Mouse (Mus musculus): ENCODE measurements around the gene Astl. TPM values are rescaled to one million over a fixed set of nuclear protein-coding genes. Genes with fewer than 3 reads are reported as not detected.
A peak's percentile ranks its signal among the peaks of the same experiment; 100 is the strongest.

Gene Astl
- polyA plus RNA-seq, 1 experiment from 2014 or later: not detected

- no peak for ATAC-seq (replicated peaks; ENCODE audit: low FRiP score)
- H3K9me3 ChIP-seq (replicated peaks): peaks cover 4% of the 10 kb centered on the region; the same call in 1 of the 2 replicates
- no peak overlapping the region for H3K27ac ChIP-seq
- H3K4me3 ChIP-seq (replicated peaks): no peak overlapping the region
- H3K27me3 ChIP-seq: no peaks in the 10 kb centered on the region
- 87% methylated on average over 7 of the region's 7 CpGs for WGBS
- H3K36me3 ChIP-seq: no peaks in the 10 kb centered on the region
- H3K9ac ChIP-seq: no peak overlapping the region
- H3K4me1 ChIP-seq: peaks cover 4% of the 10 kb centered on the region; the same call in 1 of the 2 replicates
- H3K4me2 ChIP-seq: no peak overlapping the region
Observed at GRCm38 (mm10) chr2:127310685-127311084, 27.8 kb upstream of the Astl start.

DNA sequence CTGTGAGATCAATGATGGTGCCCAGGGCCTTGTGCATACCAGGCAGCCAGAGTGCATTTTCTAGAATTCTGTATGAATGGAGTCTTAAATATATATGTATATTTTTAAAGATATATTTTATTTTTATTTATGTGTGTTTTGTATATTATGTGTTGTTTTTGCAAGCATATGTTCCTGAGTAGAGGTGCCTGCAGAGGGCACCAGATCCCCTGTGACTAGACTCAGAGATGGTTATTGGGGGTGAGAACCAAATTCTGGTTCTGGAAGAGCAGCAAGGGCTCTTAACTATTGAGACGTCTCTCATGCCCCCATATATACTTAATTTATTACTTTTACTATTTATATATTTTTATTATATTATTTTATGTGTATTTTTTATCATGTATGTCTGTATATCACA, 27.2 kb upstream of the Astl start:
- H3K9me3 ChIP-seq (replicated peaks): peaks cover 4% of the 10 kb centered on the region; the same call in 1 of the 2 replicates
- ATAC-seq (replicated peaks; ENCODE audit: low FRiP score): no peak
- 60% methylated on average over 1 of the region's 1 CpGs for WGBS
- no peak overlapping the region for H3K4me3 ChIP-seq (replicated peaks)
- no peaks in the 10 kb centered on the region for H3K27me3 ChIP-seq
- H3K27ac ChIP-seq: no peak overlapping the region
- H3K4me2 ChIP-seq: no peak overlapping the region
- no peak overlapping the region for H3K9ac ChIP-seq
- H3K4me1 ChIP-seq: peaks cover 4% of the 10 kb centered on the region; the same call in 1 of the 2 replicates
- H3K36me3 ChIP-seq: no peaks in the 10 kb centered on the region

- Histone ChIP-seq H3K27me3 (no peaks in the 10 kb centered on the region), H3K4me2 (no peak overlapping the region), H3K4me3 (replicated peaks) (no peak overlapping the region), H3K36me3 (no peaks in the 10 kb centered on the region), H3K9me3 (replicated peaks) (peaks cover 4% of the 10 kb centered on the region; the same call in 1 of the 2 replicates), H3K4me1 (peaks cover 4% of the 10 kb centered on the region; the same call in 1 of the 2 replicates), H3K9ac (no peak overlapping the region), H3K27ac (no peak overlapping the region)
- ATAC-seq (replicated peaks; ENCODE audit: low FRiP score): no peak
- 91% methylated on average over 4 of the region's 4 CpGs for WGBS
Observed at GRCm38 (mm10) chr2:127312801-127313200, 25.6 kb upstream of the Astl start.

GRCm38 (mm10) chr2:127313878-127314277, 24.6 kb upstream of the Astl start:
- H3K9ac ChIP-seq: no peak overlapping the region
- peaks cover 4% of the 10 kb centered on the region; the same call in 1 of the 2 replicates for H3K9me3 ChIP-seq (replicated peaks)
- WGBS: 59% methylated on average over 4 of the region's 4 CpGs
- H3K4me3 ChIP-seq (replicated peaks): no peak overlapping the region
- H3K4me1 ChIP-seq: peaks cover 4% of the 10 kb centered on the region; the same call in 1 of the 2 replicates
- ATAC-seq (replicated peaks; ENCODE audit: low FRiP score): no peak
- no peaks in the 10 kb centered on the region for H3K36me3 ChIP-seq
- H3K4me2 ChIP-seq: no peak overlapping the region
- H3K27me3 ChIP-seq: no peaks in the 10 kb centered on the region
- H3K27ac ChIP-seq: peak overlapping the region; percentile 70

- H3K27ac ChIP-seq: peak overlapping the region; percentile 70
Observed at GRCm38 (mm10) chr2:127314467-127315154, 23.8 kb upstream of the Astl start.

DNA sequence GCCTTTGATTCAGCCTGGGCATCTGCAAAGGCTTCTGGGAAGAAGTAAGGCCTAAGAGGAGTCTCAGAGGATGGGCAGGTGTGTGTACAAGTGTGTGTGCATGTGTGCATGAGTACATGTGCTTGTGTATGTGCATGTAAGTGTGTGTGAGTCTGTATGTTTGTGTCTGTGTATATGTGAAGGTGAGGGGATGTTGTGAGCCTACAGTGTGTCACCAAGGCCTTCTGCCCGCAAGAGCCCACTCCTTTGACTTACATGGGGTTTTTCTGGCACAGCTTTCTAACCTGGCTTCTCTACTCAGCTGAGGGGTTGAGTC, 23.3 kb upstream of the Astl start:
- Histone ChIP-seq H3K4me1 (peaks cover 4% of the 10 kb centered on the region; the same call in 1 of the 2 replicates), H3K9me3 (replicated peaks) (peaks cover 4% of the 10 kb centered on the region; the same call in 1 of the 2 replicates), H3K27ac (no peak overlapping the region), H3K36me3 (no peaks in the 10 kb centered on the region), H3K27me3 (no peaks in the 10 kb centered on the region), H3K9ac (no peak overlapping the region), H3K4me2 (no peak overlapping the region), H3K4me3 (replicated peaks) (no peak overlapping the region)
- WGBS: 97% methylated on average over 1 of the region's 1 CpGs
- no peak for ATAC-seq (replicated peaks; ENCODE audit: low FRiP score)

More at GRCm38 (mm10) chr2:127314467-127315154, 23.8 kb upstream of the Astl start:
- no peak overlapping the region for H3K4me3 ChIP-seq (replicated peaks)
- WGBS: 55% methylated on average over 6 of the region's 6 CpGs
- no peaks in the 10 kb centered on the region for H3K27me3 ChIP-seq
- H3K4me2 ChIP-seq: no peak overlapping the region
- H3K36me3 ChIP-seq: no peaks in the 10 kb centered on the region
- no peak overlapping the region for H3K9ac ChIP-seq
- ATAC-seq (replicated peaks; ENCODE audit: low FRiP score): no peak; the same call in 1 of the 2 replicates
- peaks cover 4% of the 10 kb centered on the region; the same call in 1 of the 2 replicates for H3K9me3 ChIP-seq (replicated peaks)
- peaks cover 4% of the 10 kb centered on the region; the same call in 1 of the 2 replicates for H3K4me1 ChIP-seq

DNA sequence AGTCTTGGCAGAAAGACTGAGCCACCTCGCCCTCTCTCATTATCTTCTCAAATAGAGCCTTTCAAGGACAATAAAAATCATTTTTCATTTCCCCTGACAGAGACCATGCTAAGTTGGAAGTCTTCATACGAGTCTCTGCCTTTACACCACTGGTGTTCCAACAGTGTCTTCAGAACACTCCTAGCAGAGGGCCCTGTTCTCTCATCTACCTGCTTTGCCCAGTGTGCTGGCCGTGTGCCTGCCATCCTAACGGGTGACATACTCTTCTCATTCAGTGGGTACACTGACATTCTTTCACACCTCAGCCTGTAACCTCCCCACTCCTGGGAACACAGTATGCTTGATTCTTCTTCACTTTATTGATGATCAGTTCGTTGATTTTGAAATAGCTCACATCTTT, 22.0 kb upstream of the Astl start:
- H3K9ac ChIP-seq: no peak overlapping the region
- 80% methylated on average over 5 of the region's 5 CpGs for WGBS
- no peak overlapping the region for H3K4me3 ChIP-seq (replicated peaks)
- H3K4me1 ChIP-seq: peaks cover 4% of the 10 kb centered on the region; the same call in 1 of the 2 replicates
- no peak for ATAC-seq (replicated peaks; ENCODE audit: low FRiP score)
- no peak overlapping the region for H3K4me2 ChIP-seq
- peaks cover 4% of the 10 kb centered on the region; the same call in 1 of the 2 replicates for H3K9me3 ChIP-seq (replicated peaks)
- no peak overlapping the region for H3K27ac ChIP-seq
- no peaks in the 10 kb centered on the region for H3K36me3 ChIP-seq
- no peaks in the 10 kb centered on the region for H3K27me3 ChIP-seq

DNA sequence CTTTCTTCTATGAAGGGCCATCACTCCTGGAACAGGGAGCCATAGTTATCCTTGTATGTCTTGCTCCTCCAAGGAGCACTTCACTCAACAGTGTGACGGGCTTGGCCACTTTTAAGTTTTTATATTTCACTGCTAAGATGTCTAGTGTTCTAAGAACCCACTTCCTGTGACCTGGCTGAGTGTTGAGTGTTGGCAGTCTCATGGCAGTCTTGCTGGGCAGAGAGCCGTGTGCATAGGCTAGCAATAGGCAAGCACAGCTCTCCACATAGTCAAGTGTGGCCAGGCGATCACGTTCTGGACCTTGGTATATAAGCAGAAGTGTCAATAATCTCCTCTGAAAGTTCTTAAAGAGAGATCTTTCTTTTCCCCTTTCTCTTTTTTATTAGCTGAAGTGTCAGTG, 20.3 kb upstream of the Astl start:
- Histone ChIP-seq H3K27me3 (no peaks in the 10 kb centered on the region), H3K9me3 (replicated peaks) (no peaks in the 10 kb centered on the region), H3K36me3 (no peaks in the 10 kb centered on the region), H3K9ac (no peak overlapping the region), H3K4me1 (peaks cover 5% of the 10 kb centered on the region), H3K4me2 (no peak overlapping the region), H3K4me3 (replicated peaks) (no peak overlapping the region), H3K27ac (no peak overlapping the region)
- no peak for ATAC-seq (replicated peaks; ENCODE audit: low FRiP score)
- 83% methylated on average over 4 of the region's 4 CpGs for WGBS

- no peak for ATAC-seq (replicated peaks; ENCODE audit: low FRiP score)
- H3K4me2 ChIP-seq: no peak overlapping the region
- H3K27me3 ChIP-seq: no peaks in the 10 kb centered on the region
- H3K4me1 ChIP-seq: peaks cover 14% of the 10 kb centered on the region
- 77% methylated on average over 4 of the region's 4 CpGs for WGBS
- no peak overlapping the region for H3K9ac ChIP-seq
- H3K4me3 ChIP-seq (replicated peaks): no peak overlapping the region
- H3K9me3 ChIP-seq (replicated peaks): no peaks in the 10 kb centered on the region
- H3K27ac ChIP-seq: no peak overlapping the region
- no peaks in the 10 kb centered on the region for H3K36me3 ChIP-seq
Observed at GRCm38 (mm10) chr2:127319071-127319470, 19.4 kb upstream of the Astl start.

DNA sequence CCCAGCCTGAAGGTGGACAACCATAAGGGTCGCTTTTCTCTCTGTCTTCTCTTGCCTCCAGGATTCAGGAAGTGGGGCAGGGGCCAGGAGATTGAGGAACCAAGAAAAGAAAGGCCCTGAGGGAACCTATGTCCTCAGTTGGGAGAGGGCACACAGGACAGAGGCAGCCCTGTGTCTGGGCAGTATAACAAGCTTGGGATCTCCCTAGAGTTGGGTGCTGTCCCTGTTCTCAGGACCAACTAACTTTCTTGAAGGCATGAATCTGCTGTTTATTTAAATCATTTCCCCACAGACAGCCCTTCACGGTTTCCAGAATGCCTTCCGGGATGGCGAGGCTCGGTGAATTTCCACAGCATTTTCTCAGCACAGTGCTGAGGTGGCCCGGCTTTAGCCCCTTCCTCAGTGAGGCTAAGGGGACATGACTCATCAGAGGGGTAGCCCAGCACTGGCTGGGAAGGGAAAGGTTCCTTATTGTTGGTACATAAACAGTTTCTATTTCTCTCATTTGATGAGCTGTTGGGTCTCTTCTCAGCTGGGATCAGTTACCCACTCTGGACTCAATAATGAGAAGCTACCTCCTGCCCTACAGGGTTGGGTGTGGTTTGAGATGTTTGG, 15.7 kb upstream of the Astl start:
- no peaks in the 10 kb centered on the region for H3K9me3 ChIP-seq (replicated peaks)
- H3K27ac ChIP-seq: no peak overlapping the region
- ATAC-seq (replicated peaks; ENCODE audit: low FRiP score): no peak
- H3K27me3 ChIP-seq: no peaks in the 10 kb centered on the region
- peaks cover 17% of the 10 kb centered on the region for H3K4me1 ChIP-seq
- H3K4me3 ChIP-seq (replicated peaks): no peak overlapping the region
- H3K36me3 ChIP-seq: no peaks in the 10 kb centered on the region
- H3K4me2 ChIP-seq: no peak overlapping the region
- 78% methylated on average over 6 of the region's 6 CpGs for WGBS
- H3K9ac ChIP-seq: no peak overlapping the region

DNA sequence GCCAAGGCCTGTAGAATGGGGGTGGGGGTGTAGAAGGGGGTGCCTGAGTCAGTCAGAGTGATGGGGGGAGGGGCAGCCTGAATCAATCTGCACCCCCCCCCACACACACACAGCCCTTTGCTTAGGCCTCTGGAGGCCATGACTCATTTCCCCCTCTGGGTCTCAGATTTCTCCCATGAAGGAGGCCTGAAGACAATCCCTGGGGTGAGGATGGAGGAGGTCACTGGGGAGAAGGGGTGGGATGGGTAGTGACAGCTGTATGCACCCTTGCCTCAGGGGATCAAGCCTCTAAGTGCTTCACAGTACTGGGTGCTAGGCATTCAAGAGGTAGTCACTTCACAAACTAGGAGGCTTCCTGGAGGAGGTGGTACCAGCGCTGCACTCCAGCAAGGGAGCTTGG, 14.8 kb upstream of the Astl start:
- no peak overlapping the region for H3K4me3 ChIP-seq (replicated peaks)
- no peak overlapping the region for H3K9ac ChIP-seq
- H3K9me3 ChIP-seq (replicated peaks): no peaks in the 10 kb centered on the region
- no peak overlapping the region for H3K4me2 ChIP-seq
- H3K36me3 ChIP-seq: no peaks in the 10 kb centered on the region
- H3K27me3 ChIP-seq: no peaks in the 10 kb centered on the region
- no peak for ATAC-seq (replicated peaks; ENCODE audit: low FRiP score)
- H3K4me1 ChIP-seq: peaks cover 25% of the 10 kb centered on the region
- H3K27ac ChIP-seq: no peak overlapping the region
- 80% methylated on average over 1 of the region's 1 CpGs for WGBS

DNA sequence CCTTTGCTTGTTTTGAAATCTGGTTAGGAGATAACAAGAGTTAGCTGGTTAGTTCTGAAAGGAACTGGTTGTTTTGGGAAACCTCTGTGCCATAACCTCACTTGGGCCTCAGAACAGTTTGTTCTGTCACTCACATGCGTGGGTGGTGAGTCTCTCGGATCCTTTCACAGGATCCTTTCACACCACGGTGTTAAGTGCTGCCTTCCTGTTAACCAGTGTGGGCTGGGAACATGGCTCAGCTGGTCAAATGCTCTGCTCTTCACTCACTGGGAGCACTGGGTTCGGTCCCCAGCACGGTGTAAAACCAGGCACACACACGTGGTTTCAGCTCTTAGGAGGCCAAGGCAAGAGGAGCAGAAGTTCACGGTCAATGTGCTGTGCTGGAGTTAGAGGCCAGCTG, 14.0 kb upstream of the Astl start:
- Histone ChIP-seq H3K9ac (no peak overlapping the region), H3K36me3 (no peaks in the 10 kb centered on the region), H3K27me3 (no peaks in the 10 kb centered on the region), H3K4me1 (peaks cover 32% of the 10 kb centered on the region), H3K9me3 (replicated peaks) (no peaks in the 10 kb centered on the region), H3K4me3 (replicated peaks) (no peak overlapping the region), H3K27ac (no peak overlapping the region), H3K4me2 (no peak overlapping the region)
- 38% methylated on average over 7 of the region's 7 CpGs for WGBS
- no peak for ATAC-seq (replicated peaks; ENCODE audit: low FRiP score)
